Mouse (Mus musculus) mouse embryonic stem cell (cell line): ENCODE results near the gene Vldlr.

Experiments used
- in situ Hi-C, 2 experiments: fragments of 300-500 bp; cut with MboI; formaldehyde crosslinking; loops; 1 replicate in 1 of 2; 3 replicates in 1 of 2; pipeline ENCODE4 v1.14.3; 2019 to 2020; ENCODE audit warnings: low sequenced_read_pairs in 2 of 2, low pct_unique_long_range_greater_than_20kb in 1 of 2, mixed read lengths in 1 of 2; ENCODE audit not compliant: unreplicated experiment in 1 of 2

Vldlr gene

DNA sequence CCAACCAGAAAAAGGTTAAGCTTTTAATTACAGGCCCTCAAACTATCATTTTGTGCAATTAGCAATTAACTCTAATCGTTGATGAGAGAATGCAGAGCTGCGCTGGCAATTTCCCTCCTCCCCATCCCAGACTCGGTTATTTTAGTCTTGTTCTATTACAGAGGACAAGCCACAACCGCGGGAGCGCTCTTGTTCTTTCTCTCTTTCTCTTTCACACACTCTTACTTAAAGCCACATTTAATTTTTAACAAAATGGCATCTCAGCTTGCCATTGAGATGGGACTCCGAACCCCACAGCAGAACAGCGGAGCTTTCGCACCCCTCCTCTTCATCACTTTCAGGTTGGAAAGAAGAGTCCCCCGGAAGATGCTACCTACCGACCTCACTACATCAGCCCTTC, at the start of gene Vldlr:
TSS of gene Vldlr (plus strand) at position 167 of the 400 bp plus-strand sequence.
- in situ Hi-C loops = loop anchor here in 1 of 2 experiments (10.0 kb wide), 1 partner anchor 168 kb away; no protein-coding TSS in a partner anchor

- in situ Hi-C loops = no loop called here
These were observed 48.5 kb upstream of the Vldlr start for GRCm38 (mm10) chr19:27167601-27168319.

- in situ Hi-C loops = no loop called here
These were observed 42.4 kb upstream of the Vldlr start for GRCm38 (mm10) chr19:27173836-27174235.

DNA sequence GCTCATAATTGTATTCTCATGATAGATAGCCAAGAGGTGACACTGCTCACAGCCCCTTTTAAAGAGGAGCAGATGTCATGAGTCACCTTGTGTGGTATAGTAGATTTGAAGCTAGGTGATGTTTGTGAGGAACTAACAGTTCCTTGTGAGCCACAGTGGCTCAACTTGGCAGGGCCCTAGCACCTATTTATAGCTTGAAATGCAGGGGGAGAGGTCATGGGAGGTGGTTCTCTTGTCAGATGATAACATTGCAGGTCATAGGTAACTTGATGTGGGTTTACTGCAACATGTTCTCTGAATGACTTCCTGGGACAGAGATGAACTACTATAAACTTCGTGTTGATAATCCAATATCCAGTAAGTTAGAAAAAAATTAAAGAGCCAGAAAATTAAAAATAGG, 40.7 kb upstream of the Vldlr start:
- in situ Hi-C loops = no loop called here

GRCm38 (mm10) chr19:27176558-27176957, 39.7 kb upstream of the Vldlr start:
- in situ Hi-C loops = no loop called here

- in situ Hi-C loops = no loop called here
These were observed 38.0 kb upstream of the Vldlr start for GRCm38 (mm10) chr19:27178195-27178807.

DNA sequence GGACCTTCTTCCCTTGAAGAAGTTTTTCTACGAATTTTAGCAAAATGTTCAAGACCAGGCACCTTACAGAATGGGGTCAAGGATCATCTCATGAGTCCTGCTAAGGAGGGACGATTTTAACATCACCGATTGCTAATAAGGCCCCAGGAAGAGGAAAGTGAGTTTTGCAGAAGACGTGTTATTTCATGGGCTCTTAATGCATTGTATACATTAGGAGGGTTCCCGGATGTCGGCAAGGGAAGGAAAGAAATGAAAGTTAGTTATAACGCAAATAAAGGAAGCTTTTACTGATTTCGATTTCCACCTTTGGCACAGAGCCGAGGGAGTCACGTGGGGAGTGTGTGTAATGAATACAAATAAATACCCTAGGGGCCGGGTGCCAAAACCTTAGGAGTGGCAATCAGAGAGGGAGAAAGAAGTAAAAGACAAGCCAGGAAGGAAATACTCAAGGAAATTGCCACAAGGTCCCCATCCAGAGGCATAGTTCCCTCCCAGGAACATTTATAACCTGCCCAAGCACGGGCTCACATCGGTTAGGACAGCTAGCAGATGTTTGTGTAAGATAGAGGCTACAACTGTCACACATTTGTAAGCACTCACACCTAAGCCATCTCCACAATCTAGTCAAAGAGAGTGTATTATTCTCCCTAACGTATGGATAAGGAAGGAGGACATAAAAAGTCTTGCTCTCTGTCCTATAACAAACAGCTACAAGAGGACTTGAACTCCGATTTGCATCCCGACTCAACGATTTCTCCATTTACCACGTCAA, 35.7 kb upstream of the Vldlr start:
- in situ Hi-C loops = no loop called here

- in situ Hi-C loops = no loop called here
These were observed 32.8 kb upstream of the Vldlr start for GRCm38 (mm10) chr19:27183511-27183910.

- in situ Hi-C loops = no loop called here
These were observed 12.5 kb upstream of the Vldlr start for GRCm38 (mm10) chr19:27203711-27204238.

DNA sequence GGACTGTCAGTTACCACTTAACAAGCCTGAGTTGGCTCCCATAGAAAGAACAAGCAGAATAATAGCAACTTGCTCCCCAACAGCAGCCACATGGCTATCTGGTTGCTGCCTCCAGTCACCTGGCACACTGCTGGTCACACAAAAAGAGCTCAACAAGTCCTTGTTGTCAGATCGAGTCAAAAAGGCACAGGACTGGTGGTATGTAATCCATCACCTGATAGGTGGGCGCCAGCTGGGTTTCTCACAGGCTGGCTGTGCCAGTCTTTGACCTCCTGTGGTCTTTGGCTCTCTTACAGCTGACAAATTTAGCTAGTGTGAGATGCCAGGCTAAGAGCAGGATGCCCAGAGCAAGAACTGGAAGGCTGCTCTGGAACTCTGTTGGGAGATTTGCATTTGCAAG, 5.3 kb upstream of the Vldlr start:
- in situ Hi-C loops = loop anchor here in 1 of 2 experiments (10.0 kb wide), 1 partner anchor 174 kb away; no protein-coding TSS in a partner anchor

DNA sequence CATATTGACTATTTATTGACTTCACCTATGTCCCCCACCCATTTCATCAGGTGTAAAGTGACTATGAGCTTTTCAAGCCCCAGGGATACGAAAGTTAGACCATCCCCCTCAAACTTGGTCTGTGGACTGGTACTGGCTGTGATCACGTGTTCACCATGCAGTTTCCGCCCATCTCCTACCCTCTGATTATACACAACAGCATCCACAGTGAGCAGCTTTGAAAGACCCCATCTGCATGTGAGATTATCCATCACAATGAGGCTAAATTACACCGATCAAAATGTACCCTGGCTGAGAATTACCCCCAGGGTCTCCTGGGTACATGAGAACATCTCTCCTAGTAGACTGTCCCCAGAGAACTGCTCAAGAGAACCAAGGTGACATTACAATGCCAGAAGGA, 688 bp upstream of the Vldlr start:
- in situ Hi-C loops = loop anchor here in 1 of 2 experiments (10.0 kb wide), 1 partner anchor 169 kb away; no protein-coding TSS in a partner anchor

GRCm38 (mm10) chr19:27216767-27217403, 601 bp downstream of the Vldlr start:
- in situ Hi-C loops = loop anchor here in 1 of 2 experiments (10.0 kb wide), 1 partner anchor 168 kb away; no protein-coding TSS in a partner anchor

GRCm38 (mm10) chr19:27217404-27217940, 1.2 kb downstream of the Vldlr start:
- in situ Hi-C loops = loop anchor here in 1 of 2 experiments (10.0 kb wide), 1 partner anchor 167 kb away; no protein-coding TSS in a partner anchor

GRCm38 (mm10) chr19:27217941-27218411, 1.7 kb downstream of the Vldlr start:
- in situ Hi-C loops = loop anchor here in 1 of 2 experiments (10.0 kb wide), 1 partner anchor 167 kb away; no protein-coding TSS in a partner anchor

DNA sequence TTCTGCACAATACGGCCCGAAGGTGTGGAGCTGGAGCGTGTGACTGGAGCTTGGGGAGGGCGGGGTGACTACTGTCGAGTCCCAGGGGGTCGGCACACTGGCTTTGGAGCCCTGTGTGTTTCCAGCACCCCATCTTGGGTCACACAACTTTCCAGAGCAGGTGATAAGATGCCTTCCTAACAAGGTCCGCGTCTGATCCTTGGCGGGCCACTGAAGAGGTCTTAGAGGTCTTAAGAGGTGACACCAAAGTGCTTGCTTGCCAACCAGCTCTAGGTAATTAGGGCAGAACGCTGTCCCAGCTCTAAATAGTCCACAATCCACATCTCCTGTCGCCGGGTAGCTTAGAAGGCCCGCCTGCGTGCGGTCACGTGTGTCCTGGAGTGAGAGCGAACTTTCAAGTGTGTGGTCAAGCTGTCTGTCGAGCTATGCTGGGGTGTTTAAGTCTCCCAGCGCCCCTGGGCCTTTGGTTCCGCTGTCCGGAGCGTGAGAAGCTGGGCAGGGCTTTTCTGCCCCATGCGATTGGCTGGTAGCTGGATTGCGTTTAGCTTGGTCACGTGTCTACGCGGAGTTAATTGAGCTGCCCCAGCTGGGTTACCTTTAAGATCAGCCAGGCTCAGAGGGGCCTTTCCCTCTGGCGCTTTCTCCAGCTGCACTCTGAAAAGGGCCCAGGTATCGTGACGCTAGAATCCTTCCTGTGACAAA, 2.4 kb downstream of the Vldlr start:
- in situ Hi-C loops = loop anchor here in 1 of 2 experiments (10.0 kb wide), 1 partner anchor 166 kb away; no protein-coding TSS in a partner anchor

- in situ Hi-C loops = loop anchor here in 1 of 2 experiments (10.0 kb wide), 1 partner anchor 165 kb away; no protein-coding TSS in a partner anchor
These were observed 3.3 kb downstream of the Vldlr start for GRCm38 (mm10) chr19:27219586-27219985.

DNA sequence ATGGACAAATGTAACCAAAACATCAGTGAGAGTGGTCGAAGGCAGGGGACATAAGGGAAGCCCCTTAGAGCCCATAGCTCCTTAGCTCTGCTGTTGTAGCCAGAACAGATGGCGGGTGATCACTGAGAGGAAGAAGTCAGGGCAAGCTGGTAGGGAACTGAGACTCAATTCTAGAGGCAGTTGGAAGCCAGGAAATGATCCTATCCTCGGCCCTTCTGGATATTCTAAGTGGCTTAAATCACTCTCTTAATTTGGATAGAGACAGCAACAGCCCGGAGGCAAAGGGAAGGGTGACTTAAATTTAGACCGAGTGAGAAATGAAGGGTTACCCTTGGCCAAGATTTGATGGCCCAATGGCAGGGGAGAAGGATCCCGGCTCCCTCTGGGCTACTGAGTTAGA, 6.8 kb downstream of the Vldlr start:
- in situ Hi-C loops = no loop called here
